Mouse (Mus musculus) liver, embryonic 16.5 days (tissue): ENCODE results near the gene Fryl. TPM values are rescaled to one million over a fixed set of nuclear protein-coding genes. Genes with fewer than 3 reads are reported as not detected.

Experiments
- ATAC-seq: fragments of 200-750 bp; cut with Nextera tagmentation; 2 replicates; pipeline ENCODE4 v1.8.0; 2017; ENCODE audit warnings: low read depth, mild to moderate bottlenecking, moderate number of reproducible peaks, moderate library complexity
- H3K27ac ChIP-seq: fragments of 300-500 bp; sonication (generic); 2 replicates; pipeline ENCODE4 v1.5.1; 2014; ENCODE audit warnings: mild to moderate bottlenecking, low read length
- H3K27me3 ChIP-seq: fragments of 300-500 bp; sonication (generic); 2 replicates; pipeline ENCODE4 v1.6.1; 2014; ENCODE audit warnings: low read depth, low read length, mixed read lengths; ENCODE audit not compliant: control insufficient read depth, insufficient read depth
- H3K36me3 ChIP-seq: fragments of 300-500 bp; sonication (generic); 2 replicates; pipeline ENCODE4 v1.6.1; 2014; ENCODE audit warnings: mild to moderate bottlenecking; ENCODE audit not compliant: control insufficient read depth, insufficient read depth
- H3K4me1 ChIP-seq: fragments of 300-500 bp; sonication (generic); 2 replicates; pipeline ENCODE4 v1.6.1; 2014; ENCODE audit warnings: low read depth, low read length, mixed read lengths; ENCODE audit not compliant: control insufficient read depth
- H3K4me2 ChIP-seq: fragments of 300-500 bp; sonication (generic); 2 replicates; pipeline ENCODE4 v1.6.1; 2014; ENCODE audit warnings: low read depth, low read length, mixed read lengths
- H3K4me3 ChIP-seq: fragments of 300-500 bp; sonication (generic); 2 replicates; pipeline ENCODE4 v1.5.1; 2014; ENCODE audit warnings: low read depth, mild to moderate bottlenecking, low read length
- H3K9ac ChIP-seq: fragments of 300-500 bp; sonication (generic); 2 replicates; pipeline ENCODE4 v1.6.1; 2014; ENCODE audit warnings: low read depth, low read length
- H3K9me3 ChIP-seq: fragments of 300-500 bp; sonication (generic); replicated peaks from 2 replicates; pipeline ENCODE4 v1.6.1; 2016; ENCODE audit warnings: low read length; ENCODE audit not compliant: control insufficient read depth
- WGBS: fragments of 180-500 bp; shearing (Covaris S2); extraction: QIAGEN DNeasy Blood & Tissue Kit; methylation state at CpG from one replicate; pipeline ENCODE4 v1.1.7; 2014; ENCODE audit not compliant: insufficient replicate concordance; 5-methylcytosine and 5-hydroxymethylcytosine counted together
- polyA plus RNA-seq: library from polyadenylated mRNA; unstranded; fragments of >200 nt; fragmentation: Nextera tagmentation; extraction: Ambion mirVana; gene quantifications from 2 replicates; pipeline ENCODE4 v1.2.1, GENCODE M21; 2015

The Fryl gene
- polyA plus RNA-seq, 1 experiment from 2014 or later: 44.1 TPM

DNA sequence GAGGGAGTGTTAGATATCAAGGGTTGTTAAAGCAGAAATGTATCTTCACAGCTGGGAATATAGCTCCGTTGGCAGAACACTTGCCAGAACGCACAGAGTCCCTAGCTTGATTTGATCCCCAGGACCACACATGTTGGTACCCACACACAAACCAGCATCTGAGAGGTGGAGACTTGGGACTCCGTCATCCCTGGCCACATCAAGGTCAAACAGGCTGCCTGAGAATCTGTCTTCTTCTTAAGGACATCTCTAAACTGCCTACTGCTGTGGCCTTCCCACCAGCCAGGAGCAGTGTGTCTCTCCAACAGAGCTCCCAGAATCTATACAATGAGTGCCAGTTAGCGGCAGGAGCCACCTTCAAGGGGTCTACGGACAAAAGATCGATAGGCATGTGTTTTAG lies 47.8 kb downstream of the Fryl start:
- no peaks in the 10 kb centered on the region for H3K27me3 ChIP-seq
- H3K36me3 ChIP-seq: no peaks in the 10 kb centered on the region
- H3K9ac ChIP-seq: no peak overlapping the region
- no peaks in the 10 kb centered on the region for H3K9me3 ChIP-seq
- no peak overlapping the region for H3K27ac ChIP-seq
- peaks cover 3% of the 10 kb centered on the region; the same call in 1 of the 2 replicates for H3K4me1 ChIP-seq
- no peak for ATAC-seq
- WGBS: 74% methylated on average over 6 of the region's 6 CpGs
- H3K4me3 ChIP-seq: no peak overlapping the region
- no peak overlapping the region for H3K4me2 ChIP-seq

DNA sequence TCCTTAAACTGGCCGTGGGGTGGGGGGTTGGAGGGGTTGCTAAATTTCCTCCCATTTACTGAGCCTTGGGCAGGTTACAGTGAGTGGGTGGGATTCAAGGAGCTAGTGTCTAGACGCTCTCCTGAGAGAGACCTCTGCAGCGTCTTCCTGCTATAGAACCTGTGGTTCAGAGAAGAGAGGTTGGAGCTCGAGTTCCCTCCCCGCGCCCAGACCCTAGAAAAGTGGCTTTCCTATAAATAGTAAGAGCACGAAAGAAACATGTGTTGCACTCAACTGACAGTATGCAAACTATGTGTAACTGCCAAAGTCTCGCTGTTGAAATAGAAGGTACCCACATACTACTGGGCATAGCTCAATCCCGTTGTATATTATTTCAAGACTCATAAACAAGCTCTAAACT lies 49.7 kb downstream of the Fryl start:
- no peaks in the 10 kb centered on the region for H3K36me3 ChIP-seq
- ATAC-seq: no peak
- no peak overlapping the region for H3K27ac ChIP-seq
- no peak overlapping the region for H3K9ac ChIP-seq
- H3K4me2 ChIP-seq: no peak overlapping the region
- H3K9me3 ChIP-seq: no peaks in the 10 kb centered on the region
- WGBS: 44% methylated on average over 9 of the region's 9 CpGs
- H3K4me1 ChIP-seq: peaks cover 3% of the 10 kb centered on the region; the same call in 1 of the 2 replicates
- H3K27me3 ChIP-seq: no peaks in the 10 kb centered on the region
- no peak overlapping the region for H3K4me3 ChIP-seq

- 54% methylated on average over 8 of the region's 8 CpGs for WGBS
- Histone ChIP-seq H3K4me2 (no peak overlapping the region), H3K9ac (no peak overlapping the region), H3K27me3 (no peaks in the 10 kb centered on the region), H3K4me3 (no peak overlapping the region), H3K9me3 (no peaks in the 10 kb centered on the region), H3K36me3 (no peaks in the 10 kb centered on the region), H3K4me1 (peaks cover 5% of the 10 kb centered on the region), H3K27ac (no peak overlapping the region)
- no peak for ATAC-seq
Observed at GRCm38 (mm10) chr5:73205996-73206629, 50.3 kb downstream of the Fryl start.

- H3K4me2 ChIP-seq: no peak overlapping the region
- no peaks in the 10 kb centered on the region for H3K36me3 ChIP-seq
- no peak overlapping the region for H3K4me3 ChIP-seq
- no peak for ATAC-seq
- no peaks in the 10 kb centered on the region for H3K9me3 ChIP-seq
- H3K4me1 ChIP-seq: peaks cover 11% of the 10 kb centered on the region
- H3K9ac ChIP-seq: no peak overlapping the region
- 81% methylated on average over 3 of the region's 3 CpGs for WGBS
- H3K27ac ChIP-seq: no peak overlapping the region
- H3K27me3 ChIP-seq: no peaks in the 10 kb centered on the region
Observed at GRCm38 (mm10) chr5:73205050-73205449, 51.4 kb downstream of the Fryl start.

DNA sequence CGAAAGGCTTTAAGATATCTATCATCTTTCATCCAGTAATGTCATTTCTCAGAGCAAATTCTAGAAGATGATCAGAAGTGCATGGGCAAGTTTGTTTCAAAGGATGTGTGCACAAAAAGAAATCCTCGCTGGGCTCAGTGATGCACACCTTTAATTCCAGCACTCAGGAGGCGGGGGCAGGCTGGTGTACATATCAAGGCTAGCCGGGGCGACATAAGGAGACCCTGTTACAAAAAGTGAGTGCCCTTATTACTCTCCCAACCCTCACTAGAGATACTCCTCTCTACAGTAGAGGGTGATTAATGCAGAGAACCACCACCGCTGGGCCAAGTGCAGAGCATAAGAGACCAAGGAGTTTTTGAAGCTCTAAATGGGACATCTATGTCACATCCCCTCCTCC lies 53.9 kb downstream of the Fryl start:
- no peak overlapping the region for H3K9ac ChIP-seq
- H3K4me2 ChIP-seq: no peak overlapping the region
- no peaks in the 10 kb centered on the region for H3K36me3 ChIP-seq
- no peak for ATAC-seq
- H3K9me3 ChIP-seq: no peaks in the 10 kb centered on the region
- H3K27me3 ChIP-seq: no peaks in the 10 kb centered on the region
- WGBS: 81% methylated on average over 6 of the region's 6 CpGs
- H3K27ac ChIP-seq: no peak overlapping the region
- no peak overlapping the region for H3K4me3 ChIP-seq
- peaks cover 12% of the 10 kb centered on the region for H3K4me1 ChIP-seq

DNA sequence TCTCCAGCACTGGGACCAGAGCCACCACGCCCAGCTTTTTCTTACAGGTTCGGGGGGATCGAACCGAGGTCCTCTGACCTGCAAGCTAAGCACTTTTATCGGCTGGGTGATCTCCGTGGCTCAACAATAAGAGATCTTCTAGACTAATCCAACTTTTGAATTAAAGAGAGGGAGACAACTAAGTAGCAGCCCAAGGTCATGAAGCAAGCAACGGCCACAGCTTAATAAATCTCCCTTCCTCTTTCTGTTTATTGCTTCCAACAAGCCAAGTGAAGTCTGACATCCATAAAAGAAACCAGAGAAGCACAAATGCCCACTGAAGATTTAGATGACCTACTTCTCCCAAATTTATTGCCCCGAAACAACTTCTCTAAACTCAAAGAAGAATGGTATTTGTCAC lies 54.3 kb downstream of the Fryl start:
- no peak overlapping the region for H3K9ac ChIP-seq
- no peak for ATAC-seq
- H3K36me3 ChIP-seq: no peaks in the 10 kb centered on the region
- WGBS: 85% methylated on average over 8 of the region's 8 CpGs
- no peaks in the 10 kb centered on the region for H3K27me3 ChIP-seq
- H3K4me3 ChIP-seq: no peak overlapping the region
- no peak overlapping the region for H3K4me2 ChIP-seq
- H3K9me3 ChIP-seq: no peaks in the 10 kb centered on the region
- H3K27ac ChIP-seq: no peak overlapping the region
- peaks cover 12% of the 10 kb centered on the region for H3K4me1 ChIP-seq

- H3K4me2 ChIP-seq: no peak overlapping the region
- no peak overlapping the region for H3K9ac ChIP-seq
- 54% methylated on average over 16 of the region's 16 CpGs for WGBS
- peaks cover 12% of the 10 kb centered on the region for H3K4me1 ChIP-seq
- ATAC-seq: no peak
- H3K4me3 ChIP-seq: no peak overlapping the region
- H3K9me3 ChIP-seq: no peaks in the 10 kb centered on the region
- H3K27ac ChIP-seq: no peak overlapping the region
- no peaks in the 10 kb centered on the region for H3K36me3 ChIP-seq
- H3K27me3 ChIP-seq: no peaks in the 10 kb centered on the region
Observed at GRCm38 (mm10) chr5:73200387-73201384, 55.7 kb downstream of the Fryl start.

- Histone ChIP-seq H3K27me3 (no peaks in the 10 kb centered on the region), H3K9me3 (no peaks in the 10 kb centered on the region), H3K9ac (no peak overlapping the region), H3K4me3 (no peak overlapping the region), H3K4me1 (peaks cover 15% of the 10 kb centered on the region), H3K36me3 (no peaks in the 10 kb centered on the region), H3K27ac (no peak overlapping the region), H3K4me2 (no peak overlapping the region)
- 82% methylated on average over 2 of the region's 2 CpGs for WGBS
- ATAC-seq: no peak
Observed at GRCm38 (mm10) chr5:73199586-73199985, 56.8 kb downstream of the Fryl start.

- ATAC-seq: no peak
- H3K4me1 ChIP-seq: peaks cover 24% of the 10 kb centered on the region
- WGBS: 85% methylated on average over 5 of the region's 5 CpGs
Observed at GRCm38 (mm10) chr5:73198690-73199089, 57.7 kb downstream of the Fryl start.

More at GRCm38 (mm10) chr5:73198690-73199089, 57.7 kb downstream of the Fryl start:
- Histone ChIP-seq H3K27ac (no peak overlapping the region), H3K9ac (no peak overlapping the region), H3K4me2 (no peak overlapping the region), H3K9me3 (no peaks in the 10 kb centered on the region), H3K4me3 (no peak overlapping the region), H3K27me3 (no peaks in the 10 kb centered on the region), H3K36me3 (no peaks in the 10 kb centered on the region)
